Mouse (Mus musculus): ENCODE data around the gene Oxnad1. TPM values are rescaled to one million over a fixed set of nuclear protein-coding genes. Genes with fewer than 3 reads are reported as not detected.
"Not testable (repeated sequence)": the region's sequence is repeated elsewhere in the genome, so short reads cannot be mapped to it uniquely, and the experiment has no call there.

Gene Oxnad1
- polyA plus RNA-seq, 1 experiment from 2014 or later: 25.8 TPM

- Histone ChIP-seq H3K4me3 (ENCODE audit: low read depth, low read length) (no peak overlapping the region), H3K27ac (ENCODE audit: low read depth, low read length) (no peak overlapping the region), H3K4me1 (ENCODE audit: control insufficient read depth, insufficient read depth, low read length) (no peaks in the 10 kb centered on the region), H3K9ac (ENCODE audit: low read length) (no peak overlapping the region), H3K36me3 (ENCODE audit: control insufficient read depth, insufficient read depth, low read length) (no peaks in the 10 kb centered on the region), H3K4me2 (no peak overlapping the region), H3K27me3 (ENCODE audit: control insufficient read depth, insufficient read depth, low read length) (no peaks in the 10 kb centered on the region), H3K9me3 (ENCODE audit: control insufficient read depth, low read length) (no peaks in the 10 kb centered on the region)
- WGBS: 41% methylated on average over 3 of the region's 3 CpGs
- DNase-seq (ENCODE audit: low spot score, missing footprints) (no peak), ATAC-seq (ENCODE audit: low FRiP score) (no peak)
Measured at GRCm38 (mm10) chr14:32124261-32124660, 39.1 kb downstream of the Oxnad1 start.

- not testable (repeated sequence) for H3K9me3 ChIP-seq (ENCODE audit: control insufficient read depth, low read length); H3K36me3 ChIP-seq (ENCODE audit: control insufficient read depth, insufficient read depth, low read length); H3K4me2 ChIP-seq; H3K4me1 ChIP-seq (ENCODE audit: control insufficient read depth, insufficient read depth, low read length); H3K27ac ChIP-seq (ENCODE audit: low read depth, low read length); H3K27me3 ChIP-seq (ENCODE audit: control insufficient read depth, insufficient read depth, low read length); ATAC-seq (ENCODE audit: low FRiP score); H3K4me3 ChIP-seq (ENCODE audit: low read depth, low read length); H3K9ac ChIP-seq (ENCODE audit: low read length); DNase-seq (ENCODE audit: low spot score, missing footprints)
- 79% methylated on average over 5 of the region's 5 CpGs for WGBS
Measured at GRCm38 (mm10) chr14:32125256-32125655, 40.1 kb downstream of the Oxnad1 start.

- DNase-seq (ENCODE audit: low spot score, missing footprints) (no peak), ATAC-seq (ENCODE audit: low FRiP score) (no peak)
- H3K27ac ChIP-seq (ENCODE audit: low read depth, low read length): no peak overlapping the region
- H3K4me3 ChIP-seq (ENCODE audit: low read depth, low read length): no peak overlapping the region
- H3K9me3 ChIP-seq (ENCODE audit: control insufficient read depth, low read length): no peaks in the 10 kb centered on the region
- H3K36me3 ChIP-seq (ENCODE audit: control insufficient read depth, insufficient read depth, low read length): no peaks in the 10 kb centered on the region
- no peak overlapping the region for H3K4me2 ChIP-seq
- WGBS: 82% methylated on average over 5 of the region's 5 CpGs
- no peaks in the 10 kb centered on the region for H3K4me1 ChIP-seq (ENCODE audit: control insufficient read depth, insufficient read depth, low read length)
- no peak overlapping the region for H3K9ac ChIP-seq (ENCODE audit: low read length)
- H3K27me3 ChIP-seq (ENCODE audit: control insufficient read depth, insufficient read depth, low read length): no peaks in the 10 kb centered on the region
Measured at GRCm38 (mm10) chr14:32128409-32128808, 43.2 kb downstream of the Oxnad1 start.

- DNase-seq (ENCODE audit: low spot score, missing footprints): no peak
- no peaks in the 10 kb centered on the region for H3K36me3 ChIP-seq (ENCODE audit: control insufficient read depth, insufficient read depth, low read length)
- no peaks in the 10 kb centered on the region for H3K4me1 ChIP-seq (ENCODE audit: control insufficient read depth, insufficient read depth, low read length)
- H3K4me2 ChIP-seq: no peak overlapping the region
- H3K27me3 ChIP-seq (ENCODE audit: control insufficient read depth, insufficient read depth, low read length): no peaks in the 10 kb centered on the region
- no peak overlapping the region for H3K4me3 ChIP-seq (ENCODE audit: low read depth, low read length)
- H3K9ac ChIP-seq (ENCODE audit: low read length): no peak overlapping the region
- no peak for ATAC-seq (ENCODE audit: low FRiP score)
- H3K27ac ChIP-seq (ENCODE audit: low read depth, low read length): no peak overlapping the region
- no peaks in the 10 kb centered on the region for H3K9me3 ChIP-seq (ENCODE audit: control insufficient read depth, low read length)
- 86% methylated on average over 4 of the region's 4 CpGs for WGBS
Measured at GRCm38 (mm10) chr14:32131836-32132235, 46.7 kb downstream of the Oxnad1 start.

GRCm38 (mm10) chr14:32134293-32134692 lies 49.1 kb downstream of the Oxnad1 start:
- no peak for ATAC-seq (ENCODE audit: low FRiP score)
- WGBS: 71% methylated on average over 2 of the region's 2 CpGs

GRCm38 (mm10) chr14:32136467-32136866 lies 51.3 kb downstream of the Oxnad1 start:
- not testable (repeated sequence) for H3K9ac ChIP-seq (ENCODE audit: low read length); H3K36me3 ChIP-seq (ENCODE audit: control insufficient read depth, insufficient read depth, low read length); H3K4me2 ChIP-seq; H3K4me3 ChIP-seq (ENCODE audit: low read depth, low read length); H3K9me3 ChIP-seq (ENCODE audit: control insufficient read depth, low read length); DNase-seq (ENCODE audit: low spot score, missing footprints); H3K4me1 ChIP-seq (ENCODE audit: control insufficient read depth, insufficient read depth, low read length); ATAC-seq (ENCODE audit: low FRiP score); H3K27ac ChIP-seq (ENCODE audit: low read depth, low read length); H3K27me3 ChIP-seq (ENCODE audit: control insufficient read depth, insufficient read depth, low read length)
- 81% methylated on average over 3 of the region's 3 CpGs for WGBS

More at GRCm38 (mm10) chr14:32134293-32134692, 49.1 kb downstream of the Oxnad1 start:
- no peak overlapping the region for H3K9ac ChIP-seq (ENCODE audit: low read length)
- H3K36me3 ChIP-seq (ENCODE audit: control insufficient read depth, insufficient read depth, low read length): no peaks in the 10 kb centered on the region
- H3K4me2 ChIP-seq: no peak overlapping the region
- no peaks in the 10 kb centered on the region for H3K4me1 ChIP-seq (ENCODE audit: control insufficient read depth, insufficient read depth, low read length)
- H3K27ac ChIP-seq (ENCODE audit: low read depth, low read length): no peak overlapping the region
- no peak overlapping the region for H3K4me3 ChIP-seq (ENCODE audit: low read depth, low read length)
- no peaks in the 10 kb centered on the region for H3K27me3 ChIP-seq (ENCODE audit: control insufficient read depth, insufficient read depth, low read length)
- no peak for DNase-seq (ENCODE audit: low spot score, missing footprints)
- no peaks in the 10 kb centered on the region for H3K9me3 ChIP-seq (ENCODE audit: control insufficient read depth, low read length)

- Histone ChIP-seq H3K4me2 (no peak overlapping the region), H3K36me3 (ENCODE audit: control insufficient read depth, insufficient read depth, low read length) (no peaks in the 10 kb centered on the region), H3K4me1 (ENCODE audit: control insufficient read depth, insufficient read depth, low read length) (no peaks in the 10 kb centered on the region), H3K27ac (ENCODE audit: low read depth, low read length) (no peak overlapping the region), H3K27me3 (ENCODE audit: control insufficient read depth, insufficient read depth, low read length) (no peaks in the 10 kb centered on the region), H3K9me3 (ENCODE audit: control insufficient read depth, low read length) (no peaks in the 10 kb centered on the region), H3K4me3 (ENCODE audit: low read depth, low read length) (no peak overlapping the region), H3K9ac (ENCODE audit: low read length) (no peak overlapping the region)
- ATAC-seq (ENCODE audit: low FRiP score): no peak
- DNase-seq (ENCODE audit: low spot score, missing footprints): no peak
- 79% methylated on average over 5 of the region's 5 CpGs for WGBS
Measured at GRCm38 (mm10) chr14:32140359-32140965, 55.3 kb downstream of the Oxnad1 start.

GRCm38 (mm10) chr14:32141723-32142122 lies 56.5 kb downstream of the Oxnad1 start, which contains the start of gene Msmb:
Msmb (plus strand) TSS chr14:32142023.
- ATAC-seq (ENCODE audit: low FRiP score): no peak

GRCm38 (mm10) chr14:32144734-32145133 lies 59.6 kb downstream of the Oxnad1 start:
- Histone ChIP-seq H3K27me3 (ENCODE audit: control insufficient read depth, insufficient read depth, low read length) (no peaks in the 10 kb centered on the region), H3K9ac (ENCODE audit: low read length) (no peak overlapping the region), H3K9me3 (ENCODE audit: control insufficient read depth, low read length) (peaks cover 3% of the 10 kb centered on the region; the same call in 1 of the 2 replicates), H3K27ac (ENCODE audit: low read depth, low read length) (no peak overlapping the region), H3K4me3 (ENCODE audit: low read depth, low read length) (no peak overlapping the region), H3K4me1 (ENCODE audit: control insufficient read depth, insufficient read depth, low read length) (no peaks in the 10 kb centered on the region), H3K36me3 (ENCODE audit: control insufficient read depth, insufficient read depth, low read length) (no peaks in the 10 kb centered on the region), H3K4me2 (no peak overlapping the region)
- ATAC-seq (ENCODE audit: low FRiP score) (no peak), DNase-seq (ENCODE audit: low spot score, missing footprints) (no peak)

More at GRCm38 (mm10) chr14:32141723-32142122, 56.5 kb downstream of the Oxnad1 start, which contains the start of gene Msmb:
- Histone ChIP-seq H3K9ac (ENCODE audit: low read length) (no peak within 1 kb of the TSS), H3K27ac (ENCODE audit: low read depth, low read length) (no peak within 1 kb of the TSS), H3K27me3 (ENCODE audit: control insufficient read depth, insufficient read depth, low read length) (no peaks in the 10 kb centered on the region), H3K4me3 (ENCODE audit: low read depth, low read length) (no peak within 1 kb of the TSS), H3K4me2 (no peak within 1 kb of the TSS), H3K9me3 (ENCODE audit: control insufficient read depth, low read length) (no peaks in the 10 kb centered on the region), H3K4me1 (ENCODE audit: control insufficient read depth, insufficient read depth, low read length) (no peaks in the 10 kb centered on the region), H3K36me3 (ENCODE audit: control insufficient read depth, insufficient read depth, low read length) (no peaks in the 10 kb centered on the region)
- DNase-seq (ENCODE audit: low spot score, missing footprints): no peak
- 91% methylated on average over 5 of the region's 5 CpGs for WGBS

Data from midbrain, embryonic 11.5 days (tissue).